Mouse (Mus musculus) cerebellum, adult 2 months (tissue): Measurements from ENCODE around the gene Aip. TPM values are rescaled to one million over a fixed set of nuclear protein-coding genes. Genes with fewer than 3 reads are reported as not detected.

Experiments used
- DNase-seq, 2 experiments: peaks; one replicate each; pipeline ENCODE4 v3.0.0; 2021
- H3K27ac ChIP-seq: fragments of 200-500 bp; 2 replicates; pipeline ENCODE4 v1.5.1; 2012; ENCODE audit warnings: low read length, control low read depth, inconsistent platforms; ENCODE audit not compliant: insufficient read depth
- H3K27me3 ChIP-seq: fragments of 200-500 bp; 2 replicates; pipeline ENCODE4 v1.6.1; 2012; ENCODE audit warnings: inconsistent platforms, mild to moderate bottlenecking, low read length, moderate library complexity; ENCODE audit not compliant: control insufficient read depth, insufficient read depth
- H3K4me1 ChIP-seq: fragments of 200-500 bp; 2 replicates; pipeline ENCODE4 v1.6.1; 2011; ENCODE audit warnings: low read length; ENCODE audit not compliant: control insufficient read depth, insufficient read depth
- H3K4me3 ChIP-seq: fragments of 200-500 bp; replicated peaks from 2 replicates; pipeline ENCODE3; 2011; ENCODE audit warnings: mild to moderate bottlenecking, low read depth, low read length, control low read depth; ENCODE audit not compliant: insufficient read depth
- CTCF ChIP-seq: fragments of 200-500 bp; IDR thresholded peaks from 2 replicates; pipeline ENCODE4 v1.5.1; 2011; ENCODE audit warnings: low read depth, mild to moderate bottlenecking, control low read depth, low read length, moderate library complexity, borderline replicate concordance; ENCODE audit not compliant: insufficient read depth
- POLR2A ChIP-seq: fragments of 200-500 bp; IDR thresholded peaks from 2 replicates; pipeline ENCODE4 v1.6.1; 2011; ENCODE audit warnings: low read length, control low read depth, borderline replicate concordance; ENCODE audit not compliant: insufficient read depth
- WGBS: fragments of 180-500 bp; shearing (Covaris S2); methylation state at CpG from one replicate; pipeline ENCODE4 v1.1.7; 2018; 5-methylcytosine and 5-hydroxymethylcytosine counted together
- polyA plus RNA-seq: library from polyadenylated mRNA; depleted of rRNA; stranded (reverse); fragments of >200 nt; gene quantifications from 2 replicates; pipeline ENCODE4 v1.2.3, GENCODE M21; 2012

Gene Aip
- polyA plus RNA-seq, 1 experiment = 207 TPM

DNA sequence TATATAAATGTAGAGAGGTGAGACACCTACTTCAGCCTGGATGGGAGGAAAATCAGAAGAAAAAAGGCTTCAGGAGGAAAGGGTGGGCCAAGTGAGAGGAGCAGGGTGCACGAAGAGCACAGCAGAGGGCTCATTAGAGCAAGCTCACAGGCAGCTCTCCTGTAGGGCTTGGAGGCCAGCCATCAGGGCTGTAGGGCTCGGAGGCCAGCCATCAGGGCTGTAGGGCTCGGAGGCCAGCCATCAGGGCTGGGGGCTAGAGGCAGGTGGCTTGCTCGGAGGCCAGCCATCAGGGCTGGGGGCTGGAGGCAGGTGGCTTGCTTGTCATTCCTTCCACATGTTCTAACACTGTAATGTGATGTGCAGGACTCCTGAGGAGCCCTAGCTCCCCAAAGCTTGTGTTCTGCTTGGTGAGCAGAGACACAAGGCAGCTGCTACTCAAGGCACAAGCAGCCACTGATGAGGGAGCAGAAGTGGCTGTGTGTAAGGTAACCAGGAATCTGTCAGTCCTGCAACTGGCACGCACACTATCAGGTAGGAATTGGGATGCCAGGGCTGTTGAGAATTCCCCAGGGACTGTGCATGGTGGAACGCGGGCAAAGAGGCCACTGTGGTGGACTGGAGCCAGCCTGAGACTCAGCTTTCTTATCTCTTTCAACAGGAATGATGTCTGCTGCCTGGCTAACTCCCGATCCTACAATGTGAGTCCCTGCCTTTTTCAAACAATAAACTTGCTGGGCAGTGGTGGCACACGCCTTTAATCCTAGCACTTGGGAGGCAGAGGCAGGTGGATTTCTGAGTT is 41.2 kb upstream of the Aip start:
- Histone ChIP-seq H3K27me3 (no peaks in the 10 kb centered on the region), H3K4me1 (peaks cover 7% of the 10 kb centered on the region; the same call in 1 of the 2 replicates), H3K4me3 (no peak overlapping the region), H3K27ac (no peak overlapping the region)
- no peak for DNase-seq
- WGBS = 49% methylated on average over 9 of the region's 9 CpGs
- TF ChIP-seq POLR2A = no peak
- no peak for TF ChIP-seq CTCF

DNA sequence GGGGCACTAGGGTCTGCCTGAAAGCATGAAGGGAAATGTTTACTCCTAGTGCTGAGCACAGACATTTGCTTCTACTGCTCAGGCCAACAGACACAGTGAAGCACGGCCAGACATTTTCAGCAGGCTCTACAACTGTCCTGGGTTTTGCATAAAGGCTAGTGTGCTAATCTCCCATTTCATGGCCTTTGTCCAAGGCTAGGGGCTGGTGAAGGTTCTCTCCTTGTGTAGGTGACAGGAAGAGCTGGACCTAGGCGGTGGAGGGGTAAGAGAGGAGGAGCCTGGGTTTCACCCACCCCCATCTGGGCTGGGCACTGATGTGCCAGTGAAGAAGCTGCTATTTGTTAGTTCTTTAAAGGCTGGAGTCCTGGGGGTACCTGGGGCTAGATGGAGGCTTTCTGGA is 39.1 kb upstream of the Aip start:
- Histone ChIP-seq H3K27ac (no peak overlapping the region), H3K4me3 (no peak overlapping the region), H3K27me3 (no peaks in the 10 kb centered on the region), H3K4me1 (peaks cover 3% of the 10 kb centered on the region; the same call in 1 of the 2 replicates)
- TF ChIP-seq CTCF (no peak), POLR2A (no peak)
- 82% methylated on average over 2 of the region's 2 CpGs for WGBS
- no peak for DNase-seq

DNA sequence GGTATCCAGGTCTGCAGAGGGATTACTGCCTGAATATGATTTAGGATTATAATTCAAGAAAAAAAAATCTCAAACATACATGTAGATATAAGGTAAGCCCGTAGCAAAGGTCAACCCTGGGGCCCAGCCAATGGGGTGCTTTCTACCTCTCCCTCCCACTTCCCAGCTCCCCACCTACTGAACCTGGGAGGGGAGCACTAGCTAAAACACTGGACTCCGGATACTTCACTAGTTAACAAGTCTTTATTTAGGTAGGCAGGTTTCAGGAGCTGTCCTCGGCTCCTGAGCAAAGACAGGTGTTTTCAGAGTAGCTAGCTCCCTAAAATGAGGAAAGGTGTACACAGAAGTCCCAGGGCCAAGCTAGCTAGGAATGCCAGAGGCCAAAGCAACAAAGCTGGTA is 38.4 kb upstream of the Aip start:
- WGBS = 93% methylated on average over 3 of the region's 3 CpGs
- peak in 1 of 2 experiments; percentile 17 for DNase-seq
- Histone ChIP-seq H3K4me1 (0 out of 2 replicates have a peak, but pooled peaks cover 3% of the 10 kb centered on the region), H3K27me3 (no peaks in the 10 kb centered on the region), H3K4me3 (no peak overlapping the region), H3K27ac (no peak overlapping the region)
- no peak for TF ChIP-seq CTCF
- no peak for TF ChIP-seq POLR2A

DNA sequence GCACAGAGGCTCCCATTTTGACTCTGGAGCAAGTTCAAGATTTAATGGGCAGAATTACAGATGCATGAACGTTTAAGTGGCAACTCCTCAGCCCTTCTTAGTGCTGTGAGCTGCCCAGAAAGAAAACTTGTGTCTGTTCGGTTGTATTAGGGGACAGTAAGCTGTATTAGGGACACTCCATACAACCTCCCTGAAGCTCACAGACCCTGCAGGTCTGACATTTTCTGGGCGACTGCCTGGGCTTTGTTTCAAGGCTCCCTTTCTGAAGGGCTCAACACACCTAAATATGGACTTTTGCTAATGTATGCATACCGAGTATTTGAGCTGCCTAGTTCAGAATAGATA is 37.9 kb upstream of the Aip start:
- WGBS = 28% methylated on average over 4 of the region's 4 CpGs
- DNase-seq = no peak
- H3K27me3 ChIP-seq = no peaks in the 10 kb centered on the region
- TF ChIP-seq CTCF (no peak), POLR2A (no peak)
- H3K4me3 ChIP-seq = peak overlapping the region; percentile 75
- peak overlapping the region; percentile 59 for H3K27ac ChIP-seq
- H3K4me1 ChIP-seq = 0 out of 2 replicates have a peak, but pooled peaks cover 3% of the 10 kb centered on the region

DNA sequence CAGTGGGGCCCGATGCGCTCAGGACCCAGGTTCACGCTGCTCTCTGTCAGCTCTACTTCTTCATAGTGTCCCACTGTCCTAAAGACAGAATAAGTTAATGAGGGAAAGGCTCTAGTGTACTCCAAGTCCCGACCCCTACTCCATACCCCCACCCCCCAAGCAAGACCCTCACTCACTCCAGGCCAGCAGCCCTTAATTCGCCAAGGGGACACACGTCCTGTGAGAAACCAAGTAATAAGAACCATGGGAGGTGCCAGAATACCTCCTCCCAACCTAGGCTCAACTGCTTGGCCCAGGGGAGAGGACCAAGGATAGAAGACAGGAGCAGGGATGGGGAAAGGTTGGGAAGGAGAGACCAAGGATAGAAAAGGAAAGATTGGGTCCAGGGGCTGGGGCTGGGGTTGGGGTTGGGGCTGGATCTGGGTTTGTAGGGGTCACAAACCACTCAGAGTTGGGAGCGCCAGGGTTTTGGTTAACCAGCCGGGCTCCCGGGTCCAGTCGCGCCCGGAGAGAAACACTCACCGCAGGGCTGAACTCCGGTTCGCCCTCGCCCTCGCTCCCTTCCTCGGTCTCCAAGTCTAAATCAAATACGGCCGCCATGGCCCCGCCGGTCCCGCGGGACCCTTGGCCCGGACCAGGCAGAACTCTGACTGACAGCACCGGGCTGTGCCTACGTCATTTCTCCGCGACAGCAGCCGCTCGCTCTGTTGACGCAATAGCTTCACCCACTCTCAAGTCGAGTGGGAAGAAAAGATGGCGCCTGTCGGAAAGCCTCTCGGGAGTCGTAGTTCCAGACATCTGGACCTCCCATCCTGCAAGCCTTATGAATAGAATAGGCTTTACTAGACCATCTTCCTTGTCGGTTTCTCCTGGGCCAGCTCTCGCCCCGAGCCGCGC is 37.2 kb upstream of the Aip start, which contains the start of gene Rps6kb2:
Rps6kb2 (minus strand) TSS at position 709 of the 897 bp plus-strand sequence.
- WGBS = 6% methylated on average over 42 of the region's 42 CpGs
- peak; percentile 97 for DNase-seq
- H3K4me3 ChIP-seq = peak within 1 kb of the TSS; percentile 75
- H3K4me1 ChIP-seq = 0 out of 2 replicates have a peak, but pooled peaks cover 3% of the 10 kb centered on the region
- peak within 1 kb of the TSS; percentile 59 for H3K27ac ChIP-seq
- H3K27me3 ChIP-seq = no peaks in the 10 kb centered on the region
- TF ChIP-seq CTCF (no peak), POLR2A (peak; percentile 71; the same call in 1 of the 2 replicates)

DNA sequence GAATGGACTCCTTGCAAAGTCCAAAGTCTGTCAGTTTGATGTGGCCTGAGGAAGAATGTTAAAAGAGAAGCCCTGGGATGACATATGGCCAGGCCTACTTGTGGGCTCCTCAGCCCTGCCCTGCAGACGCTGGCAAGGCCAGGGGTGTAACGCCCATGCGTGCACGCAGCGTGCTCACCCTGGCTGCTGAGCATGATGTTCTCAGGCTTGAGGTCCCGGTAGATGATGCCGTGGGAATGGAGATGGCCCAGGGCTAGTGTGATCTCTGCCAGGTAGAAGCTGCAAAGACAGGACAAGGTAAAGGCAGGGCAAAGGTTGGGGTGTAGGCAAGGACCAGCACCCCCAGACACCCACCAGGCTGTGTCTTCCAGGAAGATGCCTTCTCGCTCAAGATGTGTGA is 33.4 kb upstream of the Aip start:
- no peak for TF ChIP-seq CTCF
- no peak for TF ChIP-seq POLR2A
- peak in 1 of 2 experiments; percentile 16 for DNase-seq
- H3K4me3 ChIP-seq = no peak overlapping the region
- 94% methylated on average over 8 of the region's 8 CpGs for WGBS
- H3K27me3 ChIP-seq = no peaks in the 10 kb centered on the region
- peaks cover 3% of the 10 kb centered on the region; the same call in 1 of the 2 replicates for H3K4me1 ChIP-seq
- H3K27ac ChIP-seq = no peak overlapping the region

DNA sequence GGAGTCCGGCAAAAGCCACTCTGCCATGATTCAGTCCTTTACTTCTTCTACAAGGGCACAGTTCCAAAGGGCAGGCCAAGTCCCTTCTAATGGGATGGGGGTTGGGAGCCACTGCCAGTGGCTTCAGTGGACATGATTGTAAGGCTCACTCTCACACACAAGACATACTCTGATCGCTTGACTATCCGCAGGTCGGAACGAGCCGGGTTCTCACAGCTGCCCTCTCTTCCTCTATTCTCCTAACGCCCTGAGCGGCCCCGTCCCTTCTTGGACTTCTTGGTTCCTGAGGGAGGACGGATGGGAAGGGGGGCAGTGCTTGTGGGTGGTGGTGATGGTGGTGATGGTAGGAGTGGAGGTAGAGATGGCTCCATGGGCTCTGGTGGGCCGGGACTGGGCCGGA is 31.1 kb upstream of the Aip start:
- Histone ChIP-seq H3K27ac (no peak overlapping the region), H3K4me1 (peaks cover 21% of the 10 kb centered on the region), H3K27me3 (no peaks in the 10 kb centered on the region), H3K4me3 (no peak overlapping the region)
- peak in 1 of 2 experiments; percentile 12 for DNase-seq
- 84% methylated on average over 12 of the region's 12 CpGs for WGBS
- TF ChIP-seq CTCF = no peak
- no peak for TF ChIP-seq POLR2A

DNA sequence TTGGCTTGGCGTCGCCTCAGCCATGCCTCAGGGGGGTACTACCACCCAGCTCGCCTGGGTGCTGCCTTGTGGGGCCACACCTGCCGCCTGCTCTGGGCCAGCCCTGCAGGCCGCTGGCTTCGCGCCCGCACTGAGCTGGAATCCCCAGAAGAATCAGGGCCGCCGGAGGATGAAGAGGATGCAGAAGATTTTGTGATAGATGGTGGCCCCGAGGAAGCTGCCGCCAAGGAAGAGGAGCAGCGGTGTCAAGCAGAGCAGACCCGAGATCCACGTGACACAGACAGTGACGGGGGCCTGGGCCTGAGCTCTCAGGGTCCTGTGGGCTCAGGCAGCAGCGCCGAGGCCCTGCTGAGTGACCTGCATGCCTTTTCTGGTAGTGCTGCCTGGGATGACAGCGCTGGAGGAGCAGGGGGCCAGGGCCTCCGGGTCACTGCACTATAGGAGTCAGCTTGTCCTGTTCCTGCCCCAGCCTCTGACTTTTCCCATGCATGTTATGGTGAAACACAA is 30.5 kb upstream of the Aip start:
- no peaks in the 10 kb centered on the region for H3K27me3 ChIP-seq
- peaks cover 22% of the 10 kb centered on the region for H3K4me1 ChIP-seq
- H3K27ac ChIP-seq = no peak overlapping the region
- DNase-seq = peak; percentile 8 to 39
- no peak for TF ChIP-seq CTCF
- no peak for TF ChIP-seq POLR2A
- 43% methylated on average over 20 of the region's 20 CpGs for WGBS
- no peak overlapping the region for H3K4me3 ChIP-seq
